Mouse (Mus musculus) C2C12 (cell line): Measurements from ENCODE around the gene Nptx1. TPM values are rescaled to one million over a fixed set of nuclear protein-coding genes. Genes with fewer than 3 reads are reported as not detected.
A peak's percentile ranks its signal among the peaks of the same experiment; 100 is the strongest.

Experiments used
- H3K27me3 ChIP-seq: one replicate; pipeline ENCODE4 v1.6.1; 2011; ENCODE audit not compliant: control insufficient read depth, insufficient read depth, insufficient read length
- H3K36me3 ChIP-seq: one replicate; pipeline ENCODE4 v1.6.1; 2011; ENCODE audit not compliant: control insufficient read depth, insufficient read depth
- H3K4me3 ChIP-seq: one replicate; pipeline ENCODE4 v1.5.1; 2011; ENCODE audit warnings: mild to moderate bottlenecking, control low read depth; ENCODE audit not compliant: poor library complexity, insufficient read depth, severe bottlenecking
- H3K79me2 ChIP-seq: one replicate; pipeline ENCODE4 v1.6.1; 2011; ENCODE audit not compliant: control insufficient read depth, insufficient read depth
- H3K79me3 ChIP-seq: one replicate; pipeline ENCODE4 v1.6.1; 2011; ENCODE audit warnings: low read depth, control low read depth
- H3ac ChIP-seq: one replicate; pipeline ENCODE3; 2011; ENCODE audit warnings: low read depth; ENCODE audit not compliant: control insufficient read depth, insufficient read length
- CEBPB ChIP-seq: IDR thresholded peaks from one replicate; pipeline ENCODE4 v1.6.1; 2011; ENCODE audit warnings: low read depth, mild to moderate bottlenecking, control low read depth, moderate library complexity
- CTCF ChIP-seq: IDR thresholded peaks from one replicate; pipeline ENCODE4 v1.5.1; 2011; ENCODE audit not compliant: control insufficient read depth, insufficient read depth, insufficient read length
- FOSL1 ChIP-seq: IDR thresholded peaks from one replicate; pipeline ENCODE4 v1.8.0; 2011; ENCODE audit warnings: mild to moderate bottlenecking, low read length; ENCODE audit not compliant: poor library complexity, insufficient read depth, severe bottlenecking
- MAX ChIP-seq: IDR thresholded peaks from one replicate; pipeline ENCODE4 v1.6.1; 2011; ENCODE audit warnings: mild to moderate bottlenecking, control low read depth
- MYOD1 ChIP-seq: IDR thresholded peaks from one replicate; pipeline ENCODE4 v1.6.1; 2011; ENCODE audit warnings: low read depth; ENCODE audit not compliant: control insufficient read depth, insufficient read length
- MYOG ChIP-seq: IDR thresholded peaks from one replicate; pipeline ENCODE4 v1.6.1; 2011; ENCODE audit not compliant: control insufficient read depth, insufficient read length; ENCODE audit errors: extremely low read depth
- USF1 ChIP-seq: IDR thresholded peaks from one replicate; pipeline ENCODE4 v1.6.1; 2011; ENCODE audit warnings: low read depth, mild to moderate bottlenecking, control low read depth, moderate library complexity
- polyA plus RNA-seq: library from polyadenylated mRNA; unstranded; fragments of >200 nt; fragmentation: generic; extraction: Trizol; gene quantifications from one replicate; pipeline ENCODE4 v1.2.1, GENCODE M21; 2012; ENCODE audit warnings: missing spikeins

Gene Nptx1
- polyA plus RNA-seq, 1 experiment = 30.2 TPM

GRCm38 (mm10) chr11:119519387-119519786 is 28.2 kb downstream of the Nptx1 start:
- no peaks in the 10 kb centered on the region for H3K79me3 ChIP-seq
- no peak overlapping the region for H3ac ChIP-seq
- H3K27me3 ChIP-seq = no peaks in the 10 kb centered on the region
- TF ChIP-seq CEBPB = no peak
- no peak for TF ChIP-seq MYOG
- no peak for TF ChIP-seq MYOD1
- no peak overlapping the region for H3K4me3 ChIP-seq
- H3K79me2 ChIP-seq = no peaks in the 10 kb centered on the region
- H3K36me3 ChIP-seq = no peaks in the 10 kb centered on the region

DNA sequence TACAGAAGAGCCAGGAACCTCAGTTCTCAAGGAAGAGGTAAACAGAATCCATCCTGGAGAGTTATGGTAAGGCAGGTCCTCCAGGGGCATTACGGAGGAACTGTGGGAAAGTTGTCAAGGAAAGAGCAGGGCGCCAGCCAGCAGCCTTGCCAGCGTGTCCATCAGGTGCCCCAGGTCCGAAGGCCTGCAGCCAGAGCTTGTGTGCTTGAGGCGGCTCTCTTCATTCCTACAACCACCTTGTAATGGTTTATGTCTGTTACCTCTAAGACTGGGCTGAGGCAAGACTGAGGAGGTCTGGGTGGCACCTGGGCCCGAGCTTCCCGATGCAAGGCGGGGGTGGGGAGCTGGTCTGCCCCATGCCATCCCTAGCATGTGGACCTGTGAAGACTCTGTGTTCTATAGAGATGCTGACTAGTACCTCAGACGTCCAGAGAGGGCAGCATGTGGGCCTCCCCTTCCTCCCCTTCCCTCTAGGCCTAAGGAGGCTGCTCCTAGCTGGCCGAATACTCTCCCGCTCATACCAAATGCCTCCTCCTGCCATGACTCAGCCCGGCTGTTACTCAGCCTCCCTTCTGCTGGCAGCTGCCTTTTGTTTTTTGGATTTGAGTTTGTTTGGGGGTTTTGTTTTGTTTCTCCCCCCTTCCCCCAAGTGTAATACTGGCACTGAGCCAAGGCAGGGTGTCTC is 30.7 kb downstream of the Nptx1 start:
- no peaks in the 10 kb centered on the region for H3K36me3 ChIP-seq
- no peak overlapping the region for H3ac ChIP-seq
- H3K79me3 ChIP-seq = no peaks in the 10 kb centered on the region
- no peaks in the 10 kb centered on the region for H3K79me2 ChIP-seq
- no peak overlapping the region for H3K4me3 ChIP-seq
- TF ChIP-seq USF1 (no peak), MYOD1 (peak; percentile 55), FOSL1 (peak; percentile 24), MAX (no peak), MYOG (no peak), CTCF (peak; percentile 27), CEBPB (no peak)
- no peaks in the 10 kb centered on the region for H3K27me3 ChIP-seq

GRCm38 (mm10) chr11:119515823-119516676 is 31.5 kb downstream of the Nptx1 start:
- no peak overlapping the region for H3ac ChIP-seq
- H3K79me3 ChIP-seq = no peaks in the 10 kb centered on the region
- H3K79me2 ChIP-seq = no peaks in the 10 kb centered on the region
- TF ChIP-seq MAX = no peak
- no peak for TF ChIP-seq CEBPB
- TF ChIP-seq USF1 = no peak
- TF ChIP-seq FOSL1 = no peak
- TF ChIP-seq MYOG = no peak
- no peak for TF ChIP-seq MYOD1
- TF ChIP-seq CTCF = no peak
- H3K27me3 ChIP-seq = no peaks in the 10 kb centered on the region
- H3K36me3 ChIP-seq = no peaks in the 10 kb centered on the region
- H3K4me3 ChIP-seq = no peak overlapping the region

- Histone ChIP-seq H3ac (no peak overlapping the region), H3K79me3 (no peaks in the 10 kb centered on the region), H3K79me2 (no peaks in the 10 kb centered on the region), H3K27me3 (no peaks in the 10 kb centered on the region), H3K4me3 (no peak overlapping the region), H3K36me3 (no peaks in the 10 kb centered on the region)
- TF ChIP-seq CEBPB (no peak), CTCF (no peak), USF1 (no peak), MYOD1 (no peak), FOSL1 (no peak), MYOG (no peak), MAX (no peak)
Measured at GRCm38 (mm10) chr11:119514967-119515636, 32.5 kb downstream of the Nptx1 start.

- H3K27me3 ChIP-seq = no peaks in the 10 kb centered on the region
- TF ChIP-seq MAX (no peak), MYOG (no peak), FOSL1 (no peak), MYOD1 (no peak), USF1 (no peak), CEBPB (no peak), CTCF (no peak)
- H3ac ChIP-seq = no peak overlapping the region
- no peaks in the 10 kb centered on the region for H3K79me2 ChIP-seq
- no peaks in the 10 kb centered on the region for H3K79me3 ChIP-seq
- no peak overlapping the region for H3K4me3 ChIP-seq
- no peaks in the 10 kb centered on the region for H3K36me3 ChIP-seq
Measured at GRCm38 (mm10) chr11:119514108-119514860, 33.3 kb downstream of the Nptx1 start.
